Mouse (Mus musculus) fibroblast of lung, adult 2 months (primary cell): ENCODE measurements around the gene Rem2.
A peak's percentile ranks its signal among the peaks of the same experiment; 100 is the strongest.

Source experiments
- DNase-seq: peaks from one replicate; pipeline ENCODE4 v3.0.0-alpha.2; 2011; ENCODE audit warnings: low read depth

The Rem2 gene

GRCm38 (mm10) chr14:54475941-54476844 is at the start of gene Rem2:
Gene Rem2, plus strand, starts transcription at chr14:54476100.
- no peak for DNase-seq

- no peak for DNase-seq
These were observed 49.1 kb upstream of the Rem2 start, which contains the start of gene Mrpl52 for GRCm38 (mm10) chr14:54426689-54427398. Gene Mrpl52, plus strand, starts transcription at chr14:54426909.

- DNase-seq, result no peak
These were observed 48.2 kb upstream of the Rem2 start for GRCm38 (mm10) chr14:54427696-54428095.

- no peak for DNase-seq
These were observed 47.5 kb upstream of the Rem2 start for GRCm38 (mm10) chr14:54428421-54428820.

- no peak for DNase-seq
These were observed 46.4 kb upstream of the Rem2 start for GRCm38 (mm10) chr14:54429332-54430093.

GRCm38 (mm10) chr14:54430406-54431145 is 45.3 kb upstream of the Rem2 start:
- DNase-seq, result no peak

- peak; percentile 83 for DNase-seq
These were observed 44.4 kb upstream of the Rem2 start, which contains the start of gene Mmp14 for GRCm38 (mm10) chr14:54431334-54432077. Gene Mmp14, plus strand, starts transcription at chr14:54431612.

- no peak for DNase-seq
These were observed 43.6 kb upstream of the Rem2 start for GRCm38 (mm10) chr14:54432078-54432836.

GRCm38 (mm10) chr14:54432837-54433830 is 42.8 kb upstream of the Rem2 start:
- DNase-seq, result no peak

GRCm38 (mm10) chr14:54433941-54434531 is 41.9 kb upstream of the Rem2 start:
- no peak for DNase-seq

GRCm38 (mm10) chr14:54435194-54435918 is 40.5 kb upstream of the Rem2 start:
- no peak for DNase-seq

GRCm38 (mm10) chr14:54439155-54439554 is 36.7 kb upstream of the Rem2 start:
- DNase-seq, result no peak

GRCm38 (mm10) chr14:54439610-54440009 is 36.3 kb upstream of the Rem2 start:
- no peak for DNase-seq

GRCm38 (mm10) chr14:54440538-54440937 is 35.4 kb upstream of the Rem2 start:
- no peak for DNase-seq

- no peak for DNase-seq
These were observed 34.5 kb upstream of the Rem2 start for GRCm38 (mm10) chr14:54441365-54441764.

GRCm38 (mm10) chr14:54442548-54442947 is 33.4 kb upstream of the Rem2 start:
- no peak for DNase-seq

GRCm38 (mm10) chr14:54443196-54443595 is 32.7 kb upstream of the Rem2 start:
- peak; percentile 86 for DNase-seq
